Mouse (Mus musculus) layer of hippocampus, adult 9-11 months (tissue): ENCODE measurements at regions not wholly inside any gene's neighbourhood (a gene's known extent, or its start where the extent isn't known, plus 50 kb on each side); places are given as distances from the start of the nearest gene placed in this dataset.

ENCODE experiments used
- DNase-seq: peaks from one replicate; pipeline ENCODE4 v3.0.0; 2022

DNA sequence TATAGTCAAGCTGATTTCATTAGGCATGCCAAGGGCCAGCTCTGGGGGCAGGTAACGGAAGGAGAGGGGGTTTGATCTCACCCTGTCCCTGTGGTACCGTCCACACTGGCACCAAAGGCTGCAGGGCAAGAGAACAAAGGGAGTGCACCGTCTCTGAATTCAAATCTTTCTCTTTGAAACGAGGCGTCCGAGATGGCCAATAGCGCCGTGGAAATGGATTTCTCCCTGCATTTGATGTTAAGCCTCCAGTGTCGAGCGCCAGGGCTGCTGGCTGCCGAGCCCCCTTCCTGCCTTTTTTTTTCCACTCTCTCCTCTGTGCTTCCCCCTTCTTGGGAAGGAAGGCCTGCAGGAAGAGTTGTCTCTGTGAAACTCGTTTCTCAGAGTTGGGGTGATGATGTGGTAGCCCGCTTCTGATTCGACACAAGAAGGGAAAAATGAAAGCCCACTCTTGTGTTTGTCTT lies 235.5 kb downstream of the 3110018I06Rik start:
- no peak for DNase-seq

DNA sequence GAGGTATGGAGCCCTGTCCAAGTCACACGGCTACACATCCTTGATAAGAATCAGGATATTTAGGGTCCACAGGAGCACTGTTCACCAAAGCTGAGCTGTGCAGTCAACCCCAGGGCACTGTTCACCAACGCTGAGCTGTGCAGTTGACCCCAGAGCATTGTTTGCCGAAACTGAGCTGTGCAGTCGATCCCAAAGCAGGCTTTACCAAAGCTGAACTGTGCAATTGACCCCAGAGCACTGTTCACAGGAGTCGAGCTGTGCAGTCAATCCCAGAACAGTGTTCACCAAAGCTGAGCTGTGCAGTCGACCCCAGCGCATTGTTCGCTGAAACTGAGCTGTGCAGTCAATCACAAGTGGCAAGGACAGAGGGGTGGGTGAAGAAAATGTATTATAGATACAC lies 236.0 kb downstream of the 3110018I06Rik start:
- DNase-seq: no peak

DNA sequence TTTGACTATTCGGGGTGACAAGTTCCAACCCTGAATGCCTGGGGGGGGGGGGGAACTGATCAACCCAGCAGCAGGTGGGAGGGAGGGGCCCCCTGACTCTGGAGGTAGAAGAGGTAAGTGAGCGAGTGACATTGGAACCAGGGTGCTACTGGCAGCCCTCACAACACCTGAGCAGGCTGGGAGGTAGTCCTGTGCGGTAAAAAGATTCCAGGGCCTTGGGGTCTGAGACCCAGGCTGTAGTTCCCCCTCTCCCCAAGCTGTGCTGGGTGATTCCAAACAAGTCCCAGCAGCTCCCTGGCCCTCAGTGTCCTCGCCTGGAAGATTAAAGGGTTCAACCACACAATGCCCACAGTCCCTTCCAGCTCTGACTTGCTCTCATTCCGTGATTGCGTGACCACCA lies 240.4 kb downstream of the 3110018I06Rik start:
- no peak for DNase-seq

DNA sequence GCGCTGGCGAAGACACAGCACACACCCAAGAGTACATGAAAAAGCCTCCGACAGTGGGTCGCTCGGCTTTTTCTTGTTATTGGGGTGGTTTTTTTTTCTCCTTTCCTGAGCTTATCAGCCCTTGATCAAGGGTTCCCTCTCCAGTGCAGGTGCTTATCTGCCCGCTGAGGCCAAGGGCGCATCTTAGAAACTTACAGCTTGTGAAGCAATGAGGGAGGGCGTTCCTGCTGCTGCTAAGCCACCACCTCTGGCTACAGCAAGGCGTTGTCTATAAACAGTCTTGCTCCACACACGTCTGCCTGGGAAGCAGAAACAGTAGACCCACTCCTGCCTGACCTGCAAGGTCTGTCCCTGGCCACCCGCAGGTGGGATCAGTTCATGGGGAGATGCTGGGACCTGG lies 240.9 kb downstream of the 3110018I06Rik start:
- no peak for DNase-seq

DNA sequence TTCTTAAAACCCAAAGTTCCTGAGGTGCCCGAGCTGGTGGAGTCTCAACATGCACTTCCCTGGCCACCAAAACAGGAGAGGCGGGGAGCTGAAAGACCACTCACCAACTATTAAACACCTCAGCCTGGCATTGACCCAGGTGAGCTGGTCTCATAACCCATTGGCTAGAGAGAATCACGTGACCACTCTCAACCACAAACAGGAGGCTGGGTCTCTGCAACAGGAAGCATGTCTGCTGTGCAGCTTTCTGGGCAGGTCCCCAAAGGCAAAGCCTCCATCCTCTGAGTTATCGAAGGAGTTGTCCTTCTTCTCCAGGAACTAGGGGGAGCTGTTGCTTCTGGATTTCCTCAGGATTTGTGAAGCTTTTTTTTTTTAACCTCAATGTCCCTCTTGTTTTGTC lies 242.5 kb downstream of the 3110018I06Rik start:
- no peak for DNase-seq

DNA sequence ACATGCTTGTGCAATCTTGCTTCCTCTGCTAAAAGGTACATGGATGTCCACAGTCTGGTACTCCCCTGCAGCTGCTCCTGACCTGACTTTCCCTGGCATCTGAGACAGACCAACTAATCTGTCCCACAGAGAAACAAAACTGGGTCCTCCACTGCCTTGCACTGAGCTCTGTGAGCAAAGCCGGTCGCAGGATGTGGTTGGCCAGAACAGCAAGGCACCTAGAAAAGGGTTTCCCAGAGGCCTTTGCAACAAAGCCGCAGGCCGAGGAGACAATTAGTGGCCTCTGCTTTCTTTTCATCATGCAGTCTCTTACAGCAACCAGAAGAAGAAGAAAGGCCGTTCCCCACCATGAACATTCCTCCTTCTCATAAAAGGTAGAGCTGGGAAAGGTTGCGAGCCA lies 246.1 kb downstream of the 3110018I06Rik start:
- no peak for DNase-seq

DNA sequence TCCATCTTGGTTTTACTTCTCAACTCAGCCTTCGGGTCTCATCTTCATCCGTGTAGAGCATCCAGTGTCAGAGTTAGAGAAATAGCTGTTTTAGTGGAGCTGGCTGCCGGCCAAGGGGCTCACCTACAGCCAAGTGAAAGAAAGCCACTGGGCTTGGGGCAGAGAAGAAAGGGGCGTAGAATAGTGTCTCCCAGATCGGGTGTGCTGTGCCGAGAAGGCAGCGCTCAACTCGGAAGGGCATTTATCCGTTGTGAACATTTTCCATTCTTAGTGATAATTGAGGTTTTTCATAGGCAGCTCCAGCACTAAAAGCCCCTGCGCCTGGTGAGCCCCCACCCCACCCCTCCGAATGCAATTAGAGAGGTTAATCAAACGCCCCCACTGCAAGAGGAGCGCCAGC lies 254.2 kb downstream of the 3110018I06Rik start:
- DNase-seq: no peak

DNA sequence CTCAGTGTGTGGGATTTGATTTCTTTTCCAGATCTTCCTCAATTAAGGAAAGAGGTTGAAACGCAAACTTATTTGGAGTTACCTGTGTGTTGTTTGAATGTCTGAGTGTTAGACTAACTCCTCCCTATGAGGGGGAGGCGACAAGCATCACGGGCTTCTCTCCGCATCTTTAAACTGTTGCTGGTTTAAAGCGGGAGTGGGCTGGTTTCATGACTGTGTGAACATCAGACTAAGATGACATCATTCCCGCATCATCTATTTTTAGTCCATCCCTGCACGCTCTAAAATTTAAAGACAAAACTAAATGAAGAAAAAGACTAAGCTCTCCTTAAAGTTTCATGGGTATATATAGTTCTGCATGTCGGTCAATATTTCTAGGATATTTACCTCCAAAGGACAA lies 256.4 kb downstream of the 3110018I06Rik start:
- DNase-seq: no peak

DNA sequence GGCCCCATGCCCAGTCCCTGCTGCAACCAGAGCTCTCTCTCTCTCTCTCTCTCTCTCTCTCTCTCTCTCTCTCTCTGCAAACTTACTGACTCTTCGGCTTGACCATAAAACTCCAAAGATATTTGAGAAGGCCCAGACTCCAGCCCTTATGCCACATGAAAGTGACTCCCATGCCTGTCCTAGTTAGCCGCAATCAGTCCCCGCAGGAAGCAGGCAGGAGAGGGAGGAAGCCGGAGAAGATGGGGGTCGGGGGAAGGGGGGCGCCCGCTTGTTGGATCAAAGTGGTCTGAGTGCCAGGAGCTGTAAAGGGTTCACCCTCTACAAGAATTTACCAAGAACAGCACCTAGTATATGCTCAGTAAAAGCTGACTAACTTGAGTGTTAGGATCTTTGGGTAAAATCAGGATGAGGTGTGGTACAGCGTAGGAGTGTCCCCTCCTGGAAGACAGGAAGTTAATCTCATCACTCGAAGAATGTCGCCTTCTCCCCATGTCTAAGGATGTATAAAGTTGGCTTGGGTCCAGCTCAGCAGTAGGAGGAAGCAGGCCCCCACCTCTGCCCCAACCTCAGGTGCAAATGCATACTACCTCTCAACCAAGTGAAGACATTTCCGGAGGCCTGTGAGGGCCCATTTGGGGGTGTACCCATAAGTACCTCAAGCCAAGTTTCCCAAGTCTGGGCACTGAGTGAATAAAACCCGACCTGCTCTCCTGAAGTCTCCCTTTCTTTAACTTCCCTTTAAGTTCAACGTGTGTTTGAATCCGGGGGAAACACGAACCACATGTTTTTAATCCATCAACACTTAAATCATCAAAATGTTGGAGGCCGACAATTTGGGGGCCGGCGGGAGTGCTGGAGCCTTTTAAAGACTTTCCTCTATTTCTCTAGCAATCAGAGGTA lies 254.7 kb downstream of the Bcl11b start:
- DNase-seq: no peak

DNA sequence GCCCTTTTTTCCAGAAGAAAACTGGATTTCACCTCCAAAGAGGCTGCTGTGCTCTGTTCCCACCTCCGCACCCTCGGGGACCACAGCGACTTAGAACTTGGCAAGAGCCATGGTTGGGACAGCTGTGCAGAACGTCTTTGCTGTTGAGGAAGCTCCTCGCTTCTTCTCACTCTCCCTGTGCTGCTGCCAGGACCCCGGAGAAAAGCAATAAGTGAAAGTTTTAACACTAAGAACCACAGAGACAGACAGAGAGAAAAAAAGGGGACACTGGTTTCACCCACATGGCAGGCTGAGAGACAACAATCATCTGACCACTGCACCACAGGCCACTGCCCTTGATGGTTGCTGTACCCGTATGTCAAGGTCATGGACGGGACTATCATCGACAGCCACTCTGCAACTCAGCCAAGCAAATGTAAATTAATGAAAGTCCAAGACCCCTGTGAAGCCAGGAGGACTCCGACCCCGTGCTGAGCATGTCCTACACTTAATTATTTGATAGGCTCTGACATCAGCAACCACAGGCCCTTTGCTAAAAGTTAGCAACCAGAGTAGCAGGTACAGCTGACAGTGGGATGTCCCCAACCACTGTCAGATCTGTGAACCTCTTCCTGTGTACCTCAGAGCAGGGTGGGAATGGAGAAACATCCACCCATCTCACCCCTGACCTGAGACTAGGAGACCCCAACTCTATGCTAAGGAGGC lies 253.9 kb downstream of the Bcl11b start:
- no peak for DNase-seq

DNA sequence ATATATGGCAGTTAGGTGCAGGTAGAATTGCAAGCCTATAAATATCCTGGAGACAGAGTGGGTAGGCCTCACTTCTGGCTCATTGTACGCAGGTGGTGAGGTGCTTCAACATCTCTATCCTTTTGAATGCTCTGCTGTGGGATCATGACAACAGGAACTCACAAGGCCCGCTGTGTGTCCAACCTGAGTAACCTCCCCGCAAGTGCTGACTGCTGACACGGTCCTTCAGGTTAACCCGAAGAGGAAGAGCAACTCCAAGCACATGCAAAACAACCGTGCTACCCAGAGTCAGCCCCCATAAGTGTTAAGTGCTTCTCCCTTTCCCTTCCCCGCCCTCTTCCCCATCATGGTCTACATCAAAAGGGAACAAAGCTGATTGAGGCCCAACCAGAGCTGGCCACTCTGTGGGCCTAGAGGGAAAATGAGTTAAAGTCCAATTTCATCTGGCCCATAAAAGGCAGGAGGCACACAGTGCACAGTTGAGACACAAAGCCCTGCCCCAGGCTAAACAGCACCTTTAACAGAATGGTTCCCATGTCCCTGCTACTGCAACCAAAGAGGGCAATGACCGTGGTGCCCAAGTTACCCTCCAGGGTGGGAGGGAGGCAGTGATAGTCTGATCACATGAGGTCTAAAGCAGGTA lies 253.0 kb downstream of the Bcl11b start:
- no peak for DNase-seq

DNA sequence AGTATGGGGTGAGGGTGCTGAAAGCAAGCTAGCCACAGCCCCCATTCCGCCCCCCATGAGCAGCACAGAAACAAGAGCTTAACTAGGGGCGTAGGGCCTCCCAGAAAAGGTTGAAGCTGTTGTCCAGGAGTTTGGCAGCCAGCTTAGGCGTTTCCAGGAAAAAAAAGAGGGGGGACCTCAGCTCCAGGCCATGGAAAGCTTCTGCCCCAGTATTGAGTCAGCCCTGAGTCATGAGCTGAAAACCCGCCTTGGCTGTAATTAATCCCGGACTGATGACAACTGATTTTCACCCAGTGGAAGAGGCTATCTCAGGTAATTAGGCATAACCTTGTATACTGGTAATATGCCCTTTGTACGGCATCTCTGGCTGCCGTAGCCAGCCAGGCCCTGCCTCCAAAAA lies 251.3 kb downstream of the Bcl11b start:
- DNase-seq: no peak

DNA sequence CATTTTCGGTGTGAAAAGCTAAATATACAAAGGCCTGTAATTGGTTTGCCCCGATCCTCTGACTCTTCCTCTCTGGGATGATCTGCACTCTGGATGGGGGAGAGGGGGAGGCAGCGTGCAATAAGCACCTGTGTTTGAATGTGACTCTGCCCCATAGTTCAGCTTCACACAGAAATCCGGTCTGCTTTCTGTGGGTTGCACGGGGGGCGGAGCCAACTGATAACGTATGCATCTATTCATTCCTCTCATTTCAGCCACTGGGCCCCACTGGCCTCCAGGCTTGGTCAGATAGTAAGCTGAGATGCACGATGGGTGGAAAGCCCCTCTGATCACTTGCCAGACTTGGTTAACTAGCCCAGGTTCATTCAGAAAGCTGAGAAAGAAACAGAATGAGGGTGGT lies 250.8 kb downstream of the Bcl11b start:
- no peak for DNase-seq

DNA sequence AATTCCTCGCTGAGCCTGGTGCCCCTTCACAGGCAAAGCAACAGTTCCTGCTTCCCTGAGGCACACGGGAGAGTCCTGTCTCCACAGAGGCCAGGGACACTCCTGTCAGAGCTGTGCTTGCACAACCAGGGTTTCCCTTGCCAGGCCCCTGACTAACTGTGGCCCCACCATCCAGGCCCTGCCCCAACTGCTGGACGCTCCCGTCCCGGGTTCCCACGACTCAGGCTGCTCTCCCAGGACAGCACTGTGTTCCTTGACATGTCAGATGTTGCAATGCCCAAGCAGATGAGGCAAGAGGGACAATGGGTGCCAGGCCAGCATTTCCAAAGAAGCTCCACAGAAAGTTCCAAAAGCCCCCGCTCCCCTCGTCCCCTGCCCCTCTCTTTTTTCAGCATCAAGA lies 250.4 kb downstream of the Bcl11b start:
- no peak for DNase-seq

DNA sequence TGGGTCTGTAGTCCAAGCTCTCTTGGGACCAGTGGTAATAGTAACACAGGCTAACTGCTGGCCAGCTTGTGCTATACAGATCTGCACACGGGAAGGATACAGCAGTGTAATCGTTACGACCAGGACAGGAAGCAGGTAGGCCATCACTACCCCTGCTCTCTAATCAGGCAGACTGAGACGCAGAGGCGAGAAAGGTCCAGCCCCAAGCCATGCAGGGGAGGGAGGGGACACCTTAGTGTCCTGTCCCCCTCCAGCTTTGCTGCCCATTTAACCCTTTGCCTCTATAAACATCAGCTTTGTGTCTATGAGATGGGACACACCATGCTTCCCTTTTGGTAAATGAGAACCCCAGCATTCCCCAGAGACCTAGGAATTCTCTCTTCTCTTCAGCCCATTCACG lies 249.9 kb downstream of the Bcl11b start:
- DNase-seq: no peak

DNA sequence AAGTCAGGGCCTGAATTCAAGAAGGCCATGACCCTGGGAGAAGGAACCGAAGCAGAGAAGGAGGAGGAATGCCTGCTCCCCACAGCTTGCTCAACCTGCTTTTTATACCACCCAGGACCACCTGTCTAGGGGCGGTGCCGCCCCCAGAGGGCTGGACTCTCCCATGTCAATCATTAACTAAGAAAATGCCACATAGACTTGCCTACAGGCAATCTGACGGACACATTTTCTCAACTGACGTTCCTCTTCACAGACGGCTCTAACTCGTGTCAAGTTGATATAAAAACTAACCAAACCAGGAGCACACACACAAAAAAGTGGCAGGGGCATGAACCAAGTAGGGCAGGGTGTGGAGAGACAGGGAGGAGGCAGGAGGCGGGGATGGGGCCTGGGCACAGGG lies 248.5 kb downstream of the Bcl11b start:
- no peak for DNase-seq

DNA sequence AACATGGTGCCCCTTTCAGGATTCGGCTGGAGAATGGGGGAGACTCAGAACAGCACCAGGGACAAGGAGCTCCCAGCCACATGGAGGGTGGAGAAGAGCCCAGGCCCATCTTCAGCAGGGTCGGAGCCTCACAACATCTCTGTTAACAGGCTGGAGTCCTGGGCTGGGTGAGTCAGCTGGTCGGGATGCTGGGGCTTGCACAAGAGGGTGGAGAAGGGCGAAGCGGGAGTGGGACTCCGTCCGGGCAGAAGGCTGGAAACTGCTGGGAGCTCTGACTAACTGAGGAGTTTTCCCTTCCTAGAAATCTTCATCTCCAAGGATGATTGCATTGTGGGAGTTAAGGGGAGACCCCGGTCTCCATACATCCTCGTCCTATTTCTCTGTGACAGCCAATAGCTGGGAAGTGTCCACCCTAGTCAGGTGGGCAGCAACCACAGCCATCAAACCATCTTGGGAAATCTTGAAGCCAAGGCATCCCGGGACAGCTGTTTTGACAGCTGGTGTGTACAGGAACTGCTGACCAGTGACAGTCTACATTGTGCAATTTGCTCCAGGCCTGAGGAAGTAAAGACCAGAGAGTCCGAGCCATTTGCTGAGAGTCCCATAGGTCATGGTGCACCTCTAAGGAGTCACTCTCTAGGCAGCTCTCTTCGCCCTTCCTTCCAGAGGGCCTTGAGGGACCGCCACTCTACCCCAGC lies 247.4 kb downstream of the Bcl11b start:
- no peak for DNase-seq

DNA sequence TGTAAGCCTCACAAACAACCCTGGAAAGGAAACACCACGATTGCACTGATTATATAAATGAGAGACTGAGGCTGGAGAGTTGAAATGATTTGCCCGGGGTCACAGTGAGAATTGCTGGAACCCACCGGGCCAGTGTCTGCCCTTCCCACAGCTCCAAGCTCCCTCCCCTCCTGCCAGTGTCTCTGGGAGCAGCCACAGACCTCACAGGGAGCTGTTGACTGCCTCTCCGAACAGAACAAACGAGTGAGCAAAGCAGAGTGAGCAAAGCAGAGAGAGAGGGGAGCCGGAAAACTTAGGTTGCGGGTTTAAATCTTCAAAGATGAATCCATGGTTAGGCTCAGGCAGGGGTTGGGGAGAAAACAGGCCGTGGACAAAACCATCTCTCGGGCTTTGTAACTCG lies 246.2 kb downstream of the Bcl11b start:
- DNase-seq: no peak

DNA sequence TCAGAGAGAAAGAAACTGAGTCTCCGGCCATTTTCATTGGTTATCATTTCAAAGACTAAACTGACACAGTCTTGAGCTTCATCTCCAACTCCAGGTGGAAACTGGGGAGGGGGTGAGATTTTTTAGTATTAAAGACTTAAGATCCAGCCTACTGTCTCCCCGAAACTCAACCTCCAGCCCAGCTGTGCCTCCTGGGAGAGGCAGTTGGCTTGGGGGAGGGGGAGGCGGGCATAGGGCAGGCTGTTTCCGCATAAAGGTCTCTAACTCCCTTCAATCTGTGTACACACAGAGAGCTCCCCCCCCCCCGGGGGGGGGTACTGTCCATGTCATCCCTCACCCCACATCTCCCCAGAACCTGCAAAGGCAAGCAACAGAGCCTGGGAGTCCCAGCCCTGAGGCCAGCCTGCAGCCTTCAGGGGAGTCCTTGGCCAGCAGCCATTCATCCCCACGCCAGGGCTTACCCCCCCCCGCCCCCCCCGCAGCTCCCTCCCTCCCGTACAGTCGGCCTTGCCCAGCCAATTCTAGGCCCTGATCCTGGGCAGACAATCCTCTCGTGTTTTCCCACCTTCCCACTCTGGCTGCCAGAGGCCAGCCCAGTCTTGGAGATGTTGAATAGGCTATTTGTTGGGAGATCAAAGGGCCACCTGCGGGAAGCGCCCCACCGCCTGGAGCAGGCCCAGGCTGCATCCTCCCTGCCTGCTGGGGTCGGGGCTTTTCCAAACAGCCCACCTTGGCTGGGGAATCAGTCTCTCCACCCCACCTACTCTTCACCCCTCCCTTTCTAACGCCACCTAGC lies 245.2 kb downstream of the Bcl11b start:
- DNase-seq: no peak

DNA sequence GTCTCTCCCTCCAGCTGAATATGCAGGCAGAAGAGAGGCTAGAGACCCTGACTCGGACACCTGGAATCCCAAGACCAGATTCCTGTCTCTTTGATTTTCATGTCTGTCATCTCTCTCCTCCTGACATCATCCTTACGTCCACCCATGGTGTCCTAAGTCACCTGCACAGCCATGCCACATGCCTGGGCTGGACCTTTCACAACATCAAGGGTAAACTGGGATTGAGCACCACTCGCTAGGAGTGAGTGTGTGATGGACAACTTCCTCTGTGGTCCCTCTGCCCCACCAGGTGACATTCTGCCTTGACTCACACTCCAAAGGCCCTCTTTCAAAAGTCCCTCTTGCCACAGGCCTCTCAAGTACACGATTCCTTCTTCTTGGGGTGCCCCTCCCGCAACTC lies 244.1 kb downstream of the Bcl11b start:
- no peak for DNase-seq

DNA sequence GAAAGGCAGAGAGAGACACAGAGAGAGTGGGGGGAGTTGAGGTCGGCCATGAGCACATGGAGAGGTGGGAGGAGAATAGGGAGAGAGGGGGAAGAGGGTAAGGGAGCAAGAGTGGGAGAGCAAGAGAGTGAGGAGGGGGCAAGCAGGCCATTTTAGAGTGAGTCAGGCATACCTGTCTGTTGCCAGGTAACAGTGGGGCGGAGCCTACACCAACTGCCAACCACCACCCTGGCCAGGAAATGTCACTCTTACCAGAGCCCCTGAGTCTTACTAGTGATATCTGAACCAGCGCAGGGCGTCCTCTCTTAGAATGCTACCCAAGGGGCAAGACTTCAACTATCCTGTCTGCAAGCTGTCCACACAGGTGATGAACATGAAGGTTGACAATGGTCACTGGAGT lies 243.5 kb downstream of the Bcl11b start:
- DNase-seq: no peak

DNA sequence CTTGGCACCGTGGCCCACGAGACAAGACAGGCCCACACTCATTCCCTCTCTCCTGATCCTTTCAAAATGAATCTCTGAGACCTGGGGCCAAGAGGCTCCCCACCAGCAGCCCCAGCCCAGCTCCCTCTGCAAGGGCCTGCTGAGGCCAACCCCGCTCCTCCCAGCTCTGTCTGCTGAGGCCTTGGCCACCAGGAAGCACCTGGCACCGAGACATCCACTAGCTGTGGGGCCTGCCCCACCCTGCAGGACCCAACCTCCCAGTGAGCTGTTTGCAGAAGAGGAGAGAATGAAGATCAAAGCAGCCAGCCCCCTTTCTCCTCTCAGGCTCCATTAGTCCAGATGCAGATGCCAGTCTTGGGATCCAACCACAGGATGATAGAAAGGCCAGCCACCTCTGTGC lies 241.3 kb downstream of the Bcl11b start:
- no peak for DNase-seq
